Mouse (Mus musculus): ENCODE measurements around the gene Inpp5a. TPM values are rescaled to one million over a fixed set of nuclear protein-coding genes. Genes with fewer than 3 reads are reported as not detected.

Inpp5a gene
- polyA plus RNA-seq, 1 experiment from 2014 or later: 17.4 TPM

GRCm38 (mm10) chr7:139456759-139457158 lies 67.8 kb downstream of the Inpp5a start:
- Histone ChIP-seq H3K4me3 (ENCODE audit: low read length) (no peak overlapping the region), H3K27me3 (replicated peaks; ENCODE audit: control insufficient read depth, insufficient read depth, low read length) (no peaks in the 10 kb centered on the region), H3K27ac (ENCODE audit: low read depth, low read length) (no peak overlapping the region), H3K4me1 (ENCODE audit: control insufficient read depth, insufficient read depth, low read depth, low read length) (no peaks in the 10 kb centered on the region), H3K4me2 (ENCODE audit: low read length) (no peak overlapping the region), H3K9ac (ENCODE audit: low read depth, low read length) (no peak overlapping the region), H3K36me3 (ENCODE audit: control insufficient read depth, insufficient read depth, low read length) (no peaks in the 10 kb centered on the region), H3K9me3 (ENCODE audit: control insufficient read depth, low read length) (no peaks in the 10 kb centered on the region)
- ATAC-seq: no peak
- 56% methylated on average over 6 of the region's 6 CpGs for WGBS

- no peak overlapping the region for H3K4me2 ChIP-seq (ENCODE audit: low read length)
- no peaks in the 10 kb centered on the region for H3K4me1 ChIP-seq (ENCODE audit: control insufficient read depth, insufficient read depth, low read depth, low read length)
- H3K4me3 ChIP-seq (ENCODE audit: low read length): no peak overlapping the region
- WGBS: 93% methylated on average over 12 of the region's 12 CpGs
- no peaks in the 10 kb centered on the region for H3K36me3 ChIP-seq (ENCODE audit: control insufficient read depth, insufficient read depth, low read length)
- H3K27me3 ChIP-seq (replicated peaks; ENCODE audit: control insufficient read depth, insufficient read depth, low read length): no peaks in the 10 kb centered on the region
- no peak overlapping the region for H3K9ac ChIP-seq (ENCODE audit: low read depth, low read length)
- no peak for ATAC-seq
- no peak overlapping the region for H3K27ac ChIP-seq (ENCODE audit: low read depth, low read length)
- H3K9me3 ChIP-seq (ENCODE audit: control insufficient read depth, low read length): no peaks in the 10 kb centered on the region
Observed at GRCm38 (mm10) chr7:139461344-139461743, 72.4 kb downstream of the Inpp5a start.

- no peaks in the 10 kb centered on the region for H3K4me1 ChIP-seq (ENCODE audit: control insufficient read depth, insufficient read depth, low read depth, low read length)
Observed at GRCm38 (mm10) chr7:139462142-139462541, 73.2 kb downstream of the Inpp5a start.

GRCm38 (mm10) chr7:139465538-139465937 lies 76.6 kb downstream of the Inpp5a start:
- 90% methylated on average over 4 of the region's 4 CpGs for WGBS
- Histone ChIP-seq H3K4me2 (ENCODE audit: low read length) (no peak overlapping the region), H3K27me3 (replicated peaks; ENCODE audit: control insufficient read depth, insufficient read depth, low read length) (no peaks in the 10 kb centered on the region), H3K4me1 (ENCODE audit: control insufficient read depth, insufficient read depth, low read depth, low read length) (peaks cover 8% of the 10 kb centered on the region; the same call in 1 of the 2 replicates), H3K9me3 (ENCODE audit: control insufficient read depth, low read length) (no peaks in the 10 kb centered on the region), H3K36me3 (ENCODE audit: control insufficient read depth, insufficient read depth, low read length) (no peaks in the 10 kb centered on the region), H3K4me3 (ENCODE audit: low read length) (no peak overlapping the region), H3K9ac (ENCODE audit: low read depth, low read length) (no peak overlapping the region), H3K27ac (ENCODE audit: low read depth, low read length) (no peak overlapping the region)
- ATAC-seq: no peak

More at GRCm38 (mm10) chr7:139462142-139462541, 73.2 kb downstream of the Inpp5a start:
- Histone ChIP-seq H3K27me3 (replicated peaks; ENCODE audit: control insufficient read depth, insufficient read depth, low read length) (no peaks in the 10 kb centered on the region), H3K36me3 (ENCODE audit: control insufficient read depth, insufficient read depth, low read length) (no peaks in the 10 kb centered on the region), H3K9me3 (ENCODE audit: control insufficient read depth, low read length) (no peaks in the 10 kb centered on the region), H3K4me3 (ENCODE audit: low read length) (no peak overlapping the region), H3K27ac (ENCODE audit: low read depth, low read length) (no peak overlapping the region), H3K4me2 (ENCODE audit: low read length) (no peak overlapping the region), H3K9ac (ENCODE audit: low read depth, low read length) (no peak overlapping the region)
- ATAC-seq: no peak
- WGBS: 82% methylated on average over 10 of the region's 10 CpGs

- H3K4me2 ChIP-seq (ENCODE audit: low read length): no peak overlapping the region
- peaks cover 8% of the 10 kb centered on the region; the same call in 1 of the 2 replicates for H3K4me1 ChIP-seq (ENCODE audit: control insufficient read depth, insufficient read depth, low read depth, low read length)
- H3K27me3 ChIP-seq (replicated peaks; ENCODE audit: control insufficient read depth, insufficient read depth, low read length): no peaks in the 10 kb centered on the region
- WGBS: 45% methylated on average over 5 of the region's 7 CpGs
- no peaks in the 10 kb centered on the region for H3K36me3 ChIP-seq (ENCODE audit: control insufficient read depth, insufficient read depth, low read length)
- no peak overlapping the region for H3K4me3 ChIP-seq (ENCODE audit: low read length)
- H3K9ac ChIP-seq (ENCODE audit: low read depth, low read length): no peak overlapping the region
- no peak overlapping the region for H3K27ac ChIP-seq (ENCODE audit: low read depth, low read length)
- H3K9me3 ChIP-seq (ENCODE audit: control insufficient read depth, low read length): no peaks in the 10 kb centered on the region
- no peak for ATAC-seq
Observed at GRCm38 (mm10) chr7:139466484-139467176, 77.7 kb downstream of the Inpp5a start.

GRCm38 (mm10) chr7:139467177-139467895 lies 78.4 kb downstream of the Inpp5a start:
- no peak for ATAC-seq
- Histone ChIP-seq H3K36me3 (ENCODE audit: control insufficient read depth, insufficient read depth, low read length) (no peaks in the 10 kb centered on the region), H3K4me2 (ENCODE audit: low read length) (no peak overlapping the region), H3K4me3 (ENCODE audit: low read length) (no peak overlapping the region), H3K4me1 (ENCODE audit: control insufficient read depth, insufficient read depth, low read depth, low read length) (peaks cover 8% of the 10 kb centered on the region; the same call in 1 of the 2 replicates), H3K9me3 (ENCODE audit: control insufficient read depth, low read length) (no peaks in the 10 kb centered on the region), H3K27ac (ENCODE audit: low read depth, low read length) (no peak overlapping the region), H3K9ac (ENCODE audit: low read depth, low read length) (no peak overlapping the region), H3K27me3 (replicated peaks; ENCODE audit: control insufficient read depth, insufficient read depth, low read length) (no peaks in the 10 kb centered on the region)
- WGBS: 74% methylated on average over 10 of the region's 10 CpGs

- Histone ChIP-seq H3K4me1 (ENCODE audit: control insufficient read depth, insufficient read depth, low read depth, low read length) (peaks cover 8% of the 10 kb centered on the region; the same call in 1 of the 2 replicates), H3K9ac (ENCODE audit: low read depth, low read length) (no peak overlapping the region), H3K4me2 (ENCODE audit: low read length) (no peak overlapping the region), H3K4me3 (ENCODE audit: low read length) (no peak overlapping the region), H3K36me3 (ENCODE audit: control insufficient read depth, insufficient read depth, low read length) (no peaks in the 10 kb centered on the region), H3K9me3 (ENCODE audit: control insufficient read depth, low read length) (no peaks in the 10 kb centered on the region), H3K27me3 (replicated peaks; ENCODE audit: control insufficient read depth, insufficient read depth, low read length) (no peaks in the 10 kb centered on the region), H3K27ac (ENCODE audit: low read depth, low read length) (no peak overlapping the region)
- WGBS: 69% methylated on average over 4 of the region's 4 CpGs
- ATAC-seq: no peak
Observed at GRCm38 (mm10) chr7:139467896-139468279, 79.0 kb downstream of the Inpp5a start.

- Histone ChIP-seq H3K4me2 (ENCODE audit: low read length) (no peak overlapping the region), H3K4me3 (ENCODE audit: low read length) (no peak overlapping the region), H3K9me3 (ENCODE audit: control insufficient read depth, low read length) (no peaks in the 10 kb centered on the region), H3K27me3 (replicated peaks; ENCODE audit: control insufficient read depth, insufficient read depth, low read length) (no peaks in the 10 kb centered on the region), H3K36me3 (ENCODE audit: control insufficient read depth, insufficient read depth, low read length) (no peaks in the 10 kb centered on the region), H3K4me1 (ENCODE audit: control insufficient read depth, insufficient read depth, low read depth, low read length) (peaks cover 8% of the 10 kb centered on the region; the same call in 1 of the 2 replicates), H3K9ac (ENCODE audit: low read depth, low read length) (no peak overlapping the region), H3K27ac (ENCODE audit: low read depth, low read length) (no peak overlapping the region)
- WGBS: 33% methylated on average over 2 of the region's 2 CpGs
- ATAC-seq: no peak
Observed at GRCm38 (mm10) chr7:139468440-139468839, 79.5 kb downstream of the Inpp5a start.

- no peaks in the 10 kb centered on the region for H3K27me3 ChIP-seq (replicated peaks; ENCODE audit: control insufficient read depth, insufficient read depth, low read length)
- H3K4me1 ChIP-seq (ENCODE audit: control insufficient read depth, insufficient read depth, low read depth, low read length): peaks cover 8% of the 10 kb centered on the region; the same call in 1 of the 2 replicates
- H3K4me2 ChIP-seq (ENCODE audit: low read length): no peak overlapping the region
- H3K9me3 ChIP-seq (ENCODE audit: control insufficient read depth, low read length): no peaks in the 10 kb centered on the region
- ATAC-seq: no peak; the same call in 1 of the 2 replicates
- 73% methylated on average over 4 of the region's 4 CpGs for WGBS
- H3K36me3 ChIP-seq (ENCODE audit: control insufficient read depth, insufficient read depth, low read length): no peaks in the 10 kb centered on the region
- H3K4me3 ChIP-seq (ENCODE audit: low read length): no peak overlapping the region
- no peak overlapping the region for H3K27ac ChIP-seq (ENCODE audit: low read depth, low read length)
- no peak overlapping the region for H3K9ac ChIP-seq (ENCODE audit: low read depth, low read length)
Observed at GRCm38 (mm10) chr7:139469457-139469856, 80.5 kb downstream of the Inpp5a start.
